Mouse (Mus musculus) embryonic facial prominence, embryonic 10.5 days (tissue): ENCODE data around the gene Chn2. TPM values are rescaled to one million over a fixed set of nuclear protein-coding genes. Genes with fewer than 3 reads are reported as not detected.
A peak's percentile ranks its signal among the peaks of the same experiment; 100 is the strongest.

ENCODE experiments used
- DNase-seq: peaks from one replicate; pipeline ENCODE4 v3.0.0-alpha.2; 2017; ENCODE audit warnings: low spot score
- H3K27ac ChIP-seq: fragments of 300-500 bp; sonication (generic); replicated peaks from 2 replicates; pipeline ENCODE4 v1.5.1; 2016; ENCODE audit warnings: mild to moderate bottlenecking
- H3K27me3 ChIP-seq: fragments of 300-500 bp; sonication (generic); replicated peaks from 2 replicates; pipeline ENCODE4 v1.6.1; 2016; ENCODE audit warnings: low read depth, mild to moderate bottlenecking; ENCODE audit not compliant: poor library complexity, severe bottlenecking
- H3K36me3 ChIP-seq: fragments of 300-500 bp; sonication (generic); replicated peaks from 2 replicates; pipeline ENCODE4 v1.6.1; 2016; ENCODE audit warnings: mild to moderate bottlenecking, moderate library complexity
- H3K4me1 ChIP-seq: fragments of 300-500 bp; sonication (generic); 2 replicates; pipeline ENCODE4 v1.6.1; 2016
- H3K4me3 ChIP-seq: fragments of 300-500 bp; sonication (generic); 2 replicates; pipeline ENCODE4 v1.5.1; 2016; ENCODE audit warnings: mild to moderate bottlenecking, moderate library complexity
- H3K9me3 ChIP-seq: fragments of 300-500 bp; sonication (generic); 2 replicates; pipeline ENCODE4 v1.6.1; 2016; ENCODE audit warnings: mild to moderate bottlenecking
- WGBS: fragments of 180-500 bp; shearing (Covaris S2); methylation state at CpG from one replicate; pipeline ENCODE4 v1.1.7; 2016; 5-methylcytosine and 5-hydroxymethylcytosine counted together
- polyA plus RNA-seq: library from polyadenylated mRNA; unstranded; fragments of >200 nt; fragmentation: Nextera tagmentation; extraction: Ambion mirVana; gene quantifications from 2 replicates; pipeline ENCODE4 v1.2.1, GENCODE M21; 2016

Gene Chn2
- polyA plus RNA-seq, 1 experiment from 2014 or later, result 11.3 TPM

DNA sequence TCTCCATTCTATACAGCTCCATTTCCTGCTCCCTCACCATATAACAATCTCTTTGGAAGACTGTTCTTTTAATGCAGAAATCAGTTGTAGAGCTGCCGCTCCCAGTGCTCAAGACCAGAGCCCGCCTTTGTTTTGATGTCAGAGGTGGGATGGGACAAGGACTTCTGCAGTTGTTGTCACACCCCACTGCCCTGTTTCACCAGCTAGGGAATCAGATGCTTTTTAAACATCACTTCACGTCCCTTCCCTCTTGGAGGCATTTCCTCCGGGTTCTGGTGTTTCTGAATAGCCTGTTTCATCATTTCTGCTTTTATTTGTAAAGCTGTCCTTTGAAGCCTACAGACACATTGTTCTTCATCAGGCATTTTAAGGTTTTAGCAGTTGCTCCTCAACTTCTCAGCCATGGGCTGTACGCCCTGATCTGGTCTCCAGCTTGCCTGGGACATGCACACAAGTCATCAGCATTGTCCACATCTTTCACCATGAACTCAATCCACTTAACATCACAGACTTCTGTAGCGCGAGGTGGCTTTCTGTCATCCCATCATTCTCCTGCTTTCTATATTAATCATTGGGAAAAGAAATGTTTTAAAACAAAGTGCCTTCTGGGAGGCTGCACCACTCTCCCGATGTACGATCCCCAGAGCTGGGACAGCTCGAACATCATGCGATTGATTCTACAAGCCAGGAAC, 160.8 kb downstream of the Chn2 start:
- Histone ChIP-seq H3K4me1 (peaks cover 11% of the 10 kb centered on the region), H3K27ac (no peak overlapping the region), H3K4me3 (no peak overlapping the region), H3K27me3 (0 out of 2 replicates have a peak, but pooled peaks cover 6% of the 10 kb centered on the region), H3K36me3 (no peaks in the 10 kb centered on the region), H3K9me3 (no peaks in the 10 kb centered on the region)
- no peak for DNase-seq
- WGBS, result 78% methylated on average over 11 of the region's 11 CpGs

DNA sequence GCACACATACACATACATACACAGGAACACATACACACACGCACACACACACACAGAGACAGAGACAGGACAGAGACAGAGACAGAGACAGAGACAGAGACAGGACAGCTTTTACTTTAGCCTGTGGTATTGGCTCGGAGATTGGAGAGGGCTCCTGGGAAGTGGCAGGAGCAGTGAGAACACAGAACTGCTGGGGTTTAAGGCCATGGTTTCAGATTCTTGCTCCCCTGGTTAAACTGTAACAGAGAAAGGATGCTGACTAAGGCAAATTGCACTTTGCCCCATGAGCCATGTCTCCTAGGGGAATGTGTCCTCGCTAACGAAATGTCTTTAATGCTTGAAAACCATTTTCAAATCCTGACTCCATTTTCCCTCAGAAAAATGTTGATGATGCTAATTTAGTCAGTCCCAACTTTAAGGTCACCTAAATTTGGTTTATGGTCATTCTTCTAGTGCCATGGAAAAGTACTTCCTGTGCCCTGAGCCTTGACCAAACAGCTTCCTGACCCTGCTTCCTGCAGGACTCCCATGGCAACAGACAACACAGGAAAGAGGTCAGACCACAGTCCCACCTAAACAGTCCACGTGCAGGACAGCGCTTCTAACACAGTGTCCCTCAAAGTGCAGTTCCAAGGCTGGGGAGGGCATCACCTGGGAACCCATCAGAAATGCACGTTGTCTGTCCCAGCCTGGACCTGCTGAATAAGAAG, 163.1 kb downstream of the Chn2 start:
- H3K4me3 ChIP-seq, result no peak overlapping the region
- 74% methylated on average over 7 of the region's 7 CpGs for whole genome bisulfite sequencing
- H3K4me1 ChIP-seq, result peaks cover 26% of the 10 kb centered on the region
- 0 out of 2 replicates have a peak, but pooled peaks cover 6% of the 10 kb centered on the region for H3K27me3 ChIP-seq
- H3K9me3 ChIP-seq, result no peaks in the 10 kb centered on the region
- 0 out of 2 replicates have a peak overlapping the region, but pooled peaks have one; percentile 10 for H3K27ac ChIP-seq
- H3K36me3 ChIP-seq, result no peaks in the 10 kb centered on the region
- DNase-seq, result no peak

- no peak overlapping the region for H3K27ac ChIP-seq
- no peak for DNase-seq
- H3K4me3 ChIP-seq, result no peak overlapping the region
- no peaks in the 10 kb centered on the region for H3K36me3 ChIP-seq
- H3K9me3 ChIP-seq, result no peaks in the 10 kb centered on the region
- 0 out of 2 replicates have a peak, but pooled peaks cover 6% of the 10 kb centered on the region for H3K27me3 ChIP-seq
- peaks cover 26% of the 10 kb centered on the region for H3K4me1 ChIP-seq
- 89% methylated on average over 2 of the region's 2 CpGs for WGBS
Measured at GRCm38 (mm10) chr6:54203316-54203715, 164.0 kb downstream of the Chn2 start.

GRCm38 (mm10) chr6:54203926-54204325, 164.6 kb downstream of the Chn2 start:
- DNase-seq, result no peak
- Histone ChIP-seq H3K4me3 (no peak overlapping the region), H3K27me3 (0 out of 2 replicates have a peak, but pooled peaks cover 9% of the 10 kb centered on the region), H3K36me3 (no peaks in the 10 kb centered on the region), H3K9me3 (no peaks in the 10 kb centered on the region), H3K27ac (no peak overlapping the region), H3K4me1 (peaks cover 30% of the 10 kb centered on the region)
- 92% methylated on average over 6 of the region's 6 CpGs for WGBS

- Histone ChIP-seq H3K4me1 (peaks cover 29% of the 10 kb centered on the region), H3K4me3 (no peak overlapping the region), H3K36me3 (no peaks in the 10 kb centered on the region), H3K9me3 (no peaks in the 10 kb centered on the region), H3K27ac (no peak overlapping the region), H3K27me3 (0 out of 2 replicates have a peak, but pooled peaks cover 11% of the 10 kb centered on the region)
- 50% methylated on average over 2 of the region's 2 CpGs for WGBS
- no peak for DNase-seq
Measured at GRCm38 (mm10) chr6:54204931-54205330, 165.6 kb downstream of the Chn2 start.

- WGBS, result 64% methylated on average over 5 of the region's 5 CpGs
- Histone ChIP-seq H3K9me3 (no peaks in the 10 kb centered on the region), H3K4me1 (peaks cover 26% of the 10 kb centered on the region), H3K4me3 (no peak overlapping the region), H3K27ac (no peak overlapping the region), H3K27me3 (0 out of 2 replicates have a peak, but pooled peaks cover 11% of the 10 kb centered on the region), H3K36me3 (no peaks in the 10 kb centered on the region)
- DNase-seq, result no peak
Measured at GRCm38 (mm10) chr6:54205471-54205870, 166.1 kb downstream of the Chn2 start.

DNA sequence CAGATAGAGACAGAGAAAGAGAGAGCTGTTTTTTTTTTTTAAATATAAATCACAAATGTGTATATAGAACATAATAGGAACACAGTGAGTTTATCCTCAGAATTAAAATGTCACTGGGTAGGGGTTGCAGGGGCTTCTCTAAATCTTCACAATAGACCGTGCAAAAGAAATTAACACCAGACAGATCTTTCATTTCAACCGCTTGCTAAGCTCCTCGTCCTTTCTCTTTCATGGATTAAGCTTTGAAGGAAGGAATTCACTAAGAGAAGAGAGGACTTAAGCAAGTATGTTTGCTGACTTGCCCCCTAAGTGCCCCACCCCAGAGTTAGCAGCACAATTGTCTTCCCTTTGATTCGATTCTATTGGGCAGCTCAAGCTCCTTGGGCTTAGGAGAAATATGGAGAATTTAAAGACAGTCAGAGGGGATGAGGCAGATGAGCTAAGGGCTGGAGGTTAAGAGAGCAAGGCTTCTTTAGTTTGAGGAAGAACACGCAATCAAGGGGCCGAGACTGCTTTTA, 166.9 kb downstream of the Chn2 start:
- H3K36me3 ChIP-seq, result no peaks in the 10 kb centered on the region
- 0 out of 2 replicates have a peak, but pooled peaks cover 11% of the 10 kb centered on the region for H3K27me3 ChIP-seq
- H3K27ac ChIP-seq, result no peak overlapping the region
- no peak for DNase-seq
- WGBS, result 40% methylated on average over 6 of the region's 6 CpGs
- no peak overlapping the region for H3K4me3 ChIP-seq
- H3K9me3 ChIP-seq, result no peaks in the 10 kb centered on the region
- peaks cover 26% of the 10 kb centered on the region for H3K4me1 ChIP-seq

DNA sequence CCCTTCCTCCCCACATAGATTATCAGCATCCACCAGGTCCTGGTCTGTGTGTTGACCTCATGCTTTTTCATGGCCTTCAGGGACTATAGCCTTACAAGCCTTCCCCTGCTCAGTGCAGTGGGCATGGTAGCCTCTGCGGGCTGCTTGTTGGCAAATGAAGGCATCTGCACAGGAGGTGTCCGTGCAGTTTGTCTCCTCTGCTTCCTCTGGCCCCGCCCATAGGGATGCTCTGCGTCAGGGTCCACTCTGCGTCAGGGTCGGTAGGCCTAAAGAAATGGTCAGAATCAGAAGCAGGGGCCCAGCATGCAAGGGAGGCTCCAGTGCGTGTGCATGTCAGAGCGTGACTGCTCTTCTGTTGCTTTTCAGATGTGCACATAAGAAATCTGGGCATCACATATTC, 169.4 kb downstream of the Chn2 start:
- H3K36me3 ChIP-seq, result no peaks in the 10 kb centered on the region
- peaks cover 10% of the 10 kb centered on the region; the same call in 1 of the 2 replicates for H3K27me3 ChIP-seq
- 74% methylated on average over 8 of the region's 8 CpGs for WGBS
- no peak overlapping the region for H3K27ac ChIP-seq
- DNase-seq, result no peak
- no peak overlapping the region for H3K4me3 ChIP-seq
- peaks cover 19% of the 10 kb centered on the region for H3K4me1 ChIP-seq
- H3K9me3 ChIP-seq, result no peaks in the 10 kb centered on the region

GRCm38 (mm10) chr6:54210971-54211370, 171.6 kb downstream of the Chn2 start:
- no peak overlapping the region for H3K4me3 ChIP-seq
- H3K4me1 ChIP-seq, result peaks cover 11% of the 10 kb centered on the region
- WGBS, result 73% methylated on average over 4 of the region's 4 CpGs
- H3K9me3 ChIP-seq, result no peaks in the 10 kb centered on the region
- no peaks in the 10 kb centered on the region for H3K36me3 ChIP-seq
- DNase-seq, result no peak
- no peak overlapping the region for H3K27ac ChIP-seq
- H3K27me3 ChIP-seq, result peaks cover 10% of the 10 kb centered on the region; the same call in 1 of the 2 replicates

DNA sequence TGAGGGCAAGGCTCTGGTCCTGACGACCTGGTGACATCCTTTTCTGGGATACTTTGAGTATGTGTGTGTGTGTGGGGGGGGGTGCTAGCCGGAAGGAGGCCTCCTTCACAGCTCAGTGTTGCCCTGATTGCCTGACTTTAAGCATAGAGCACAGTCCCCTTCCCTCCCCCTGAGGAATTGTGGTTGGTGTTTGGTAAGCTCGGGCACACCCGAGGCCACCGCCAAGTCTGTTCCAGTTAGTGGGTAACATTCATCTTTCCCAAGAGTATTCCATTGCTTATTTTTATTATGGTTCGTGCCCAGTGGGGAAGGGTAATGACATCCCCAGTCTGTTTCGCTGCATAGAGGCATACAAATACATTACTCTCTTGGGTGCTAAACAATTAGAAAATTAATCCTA, 172.6 kb downstream of the Chn2 start:
- 82% methylated on average over 7 of the region's 7 CpGs for WGBS
- Histone ChIP-seq H3K36me3 (no peaks in the 10 kb centered on the region), H3K4me3 (no peak overlapping the region), H3K9me3 (no peaks in the 10 kb centered on the region), H3K27me3 (peaks cover 10% of the 10 kb centered on the region; the same call in 1 of the 2 replicates), H3K4me1 (peaks cover 4% of the 10 kb centered on the region; the same call in 1 of the 2 replicates), H3K27ac (no peak overlapping the region)
- DNase-seq, result no peak

DNA sequence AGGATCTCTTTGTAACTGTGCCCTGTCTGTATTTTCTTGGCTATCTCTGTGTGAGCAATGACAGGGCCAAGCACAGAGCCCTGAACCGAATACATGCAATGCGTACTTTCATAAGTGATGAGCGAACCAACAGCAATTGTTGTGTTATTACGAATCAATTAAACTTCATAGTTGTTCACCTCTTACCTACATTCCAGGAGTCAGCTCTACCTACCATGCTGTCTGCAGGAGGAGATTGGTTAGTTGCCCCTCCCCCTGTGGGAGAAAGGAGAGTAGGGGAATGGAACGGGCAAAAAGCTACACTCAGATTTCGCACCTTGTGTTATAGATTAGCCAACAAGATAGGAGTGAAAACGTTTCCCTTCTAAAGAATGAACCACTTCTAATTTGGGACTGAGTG, 174.4 kb downstream of the Chn2 start:
- no peaks in the 10 kb centered on the region for H3K9me3 ChIP-seq
- 87% methylated on average over 7 of the region's 7 CpGs for WGBS
- no peak for DNase-seq
- no peak overlapping the region for H3K27ac ChIP-seq
- peaks cover 2% of the 10 kb centered on the region; the same call in 1 of the 2 replicates for H3K4me1 ChIP-seq
- peaks cover 9% of the 10 kb centered on the region; the same call in 1 of the 2 replicates for H3K27me3 ChIP-seq
- no peak overlapping the region for H3K4me3 ChIP-seq
- H3K36me3 ChIP-seq, result no peaks in the 10 kb centered on the region

DNA sequence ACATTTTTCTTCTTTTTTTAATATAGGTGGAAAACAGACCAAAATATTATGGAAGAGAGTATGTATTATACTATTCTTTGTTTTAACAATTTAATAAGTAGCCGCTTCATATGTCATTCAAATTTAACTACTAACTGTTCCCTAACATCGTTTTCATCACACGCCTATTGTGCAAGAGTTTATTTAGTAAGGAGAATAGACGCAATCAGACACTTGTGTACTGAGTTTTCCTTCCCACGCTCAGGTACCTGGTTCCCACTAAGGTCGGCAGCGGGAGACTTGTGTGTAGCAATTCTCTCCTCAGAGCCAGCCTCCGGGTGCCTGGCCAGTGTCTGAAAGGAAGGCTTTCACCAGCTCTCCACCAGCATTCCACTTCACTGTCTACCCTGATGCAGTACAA, 176.3 kb downstream of the Chn2 start:
- no peaks in the 10 kb centered on the region for H3K4me1 ChIP-seq
- H3K27me3 ChIP-seq, result peaks cover 5% of the 10 kb centered on the region; the same call in 1 of the 2 replicates
- no peaks in the 10 kb centered on the region for H3K9me3 ChIP-seq
- H3K4me3 ChIP-seq, result no peak overlapping the region
- H3K27ac ChIP-seq, result no peak overlapping the region
- H3K36me3 ChIP-seq, result no peaks in the 10 kb centered on the region
- DNase-seq, result no peak
- 90% methylated on average over 8 of the region's 8 CpGs for WGBS
